Mouse (Mus musculus) ovary, adult 18-20 months (tissue): ENCODE results near the gene Chmp1a.
"Not testable (repeated sequence)": the region's sequence is repeated elsewhere in the genome, so short reads cannot be mapped to it uniquely, and the experiment has no call there.

ENCODE experiments used
- DNase-seq: peaks from one replicate; pipeline ENCODE4 v3.0.0; 2022; ENCODE audit warnings: low spot score, mixed read lengths

Chmp1a gene

DNA sequence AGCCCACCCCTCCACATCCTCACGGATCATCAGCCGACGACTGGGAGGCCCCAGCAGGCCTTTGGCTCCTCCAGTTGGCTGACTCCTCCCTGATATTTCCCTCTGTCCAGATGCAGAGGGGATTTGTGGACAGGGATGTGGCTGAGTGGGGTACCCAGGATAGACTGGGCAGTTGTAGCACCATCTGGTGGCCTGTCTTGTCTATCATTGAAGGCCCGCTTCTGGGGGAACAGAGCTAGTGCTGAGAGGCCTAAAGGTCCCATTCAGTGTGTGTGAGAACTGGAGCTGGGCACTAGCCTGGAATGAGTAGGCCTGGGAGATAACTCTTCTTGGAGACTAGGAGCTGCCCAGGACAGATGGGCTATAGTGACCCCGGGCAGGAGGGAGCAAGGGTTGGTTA is 19.2 kb upstream of the Chmp1a start:
- no peak for DNase-seq

GRCm38 (mm10) chr8:123230326-123230725 is 17.8 kb upstream of the Chmp1a start:
- not testable (repeated sequence) for DNase-seq

GRCm38 (mm10) chr8:123228416-123228815 is 15.9 kb upstream of the Chmp1a start:
- DNase-seq, result no peak

DNA sequence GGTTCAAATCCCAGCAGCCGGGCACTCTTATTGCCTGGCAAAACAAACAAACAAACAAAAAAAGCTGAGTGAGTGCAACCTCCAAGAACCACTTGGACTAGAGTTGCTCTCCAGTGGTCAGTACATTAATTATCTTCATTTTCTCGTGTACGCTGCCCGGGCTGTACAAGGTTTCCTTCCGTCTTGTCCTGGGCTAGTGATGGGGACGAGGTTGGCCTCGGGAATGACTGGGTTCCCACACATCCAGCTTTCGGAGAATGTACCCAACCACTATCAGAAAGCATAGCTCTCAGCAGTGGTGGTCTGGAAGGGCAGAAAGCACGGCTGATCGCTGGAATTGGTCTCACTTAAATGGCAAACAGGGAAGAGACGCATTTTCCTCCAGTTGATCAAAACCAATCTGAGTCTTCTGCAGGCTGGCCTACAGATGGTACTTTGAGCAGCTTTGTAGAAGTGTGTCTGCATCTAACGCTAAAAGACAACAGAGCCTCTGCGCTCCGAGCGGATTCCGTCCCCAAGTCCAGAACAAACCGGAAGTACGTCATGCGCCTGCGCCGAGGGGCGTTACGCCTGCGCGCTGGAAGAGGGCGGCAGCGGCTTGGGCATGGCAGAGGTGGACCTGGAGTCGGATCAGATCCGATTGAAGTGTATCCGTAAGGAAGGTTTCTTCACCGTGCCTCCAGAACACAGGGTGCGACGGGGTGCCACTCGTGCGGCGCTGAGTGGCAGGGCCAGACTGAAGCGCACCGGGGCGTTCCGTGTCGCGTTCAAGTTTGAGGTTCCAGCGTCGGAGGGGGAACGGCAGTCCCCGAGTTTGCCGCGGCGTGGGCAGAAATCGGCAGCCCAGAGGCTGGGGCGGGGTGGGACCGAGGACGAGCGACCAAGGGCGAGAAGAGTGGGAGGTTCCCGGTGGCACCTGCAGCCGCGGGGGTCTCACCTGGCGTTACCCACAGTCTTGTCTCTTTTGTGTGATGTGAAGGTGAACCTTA is 12.0 kb upstream of the Chmp1a start, which contains the start of gene Cdk10:
Gene Cdk10 (plus strand): TSS at position 565 of the 989 bp plus-strand sequence.
- peak; percentile 88 for DNase-seq

DNA sequence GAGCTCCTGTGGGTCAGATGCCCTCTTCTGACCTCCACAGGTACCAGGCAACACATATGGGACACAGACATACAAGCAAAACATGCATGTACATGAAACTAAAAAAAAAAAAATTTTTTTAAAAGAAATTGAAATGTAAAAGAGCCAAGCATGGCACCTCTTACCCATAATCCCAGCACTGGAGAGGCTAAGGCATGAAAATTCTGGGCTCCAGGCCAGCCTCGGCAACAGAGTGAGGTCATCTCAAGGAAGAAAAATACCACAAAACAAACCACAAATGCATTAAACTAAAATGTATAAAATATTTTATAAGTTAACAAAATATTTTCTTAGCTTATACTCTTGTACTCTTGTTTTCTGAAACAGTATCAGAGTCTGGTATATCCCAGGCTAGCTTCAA is 8.4 kb upstream of the Chmp1a start:
- no peak for DNase-seq

- no peak for DNase-seq
These were observed 2.9 kb upstream of the Chmp1a start for GRCm38 (mm10) chr8:123215430-123215829.

DNA sequence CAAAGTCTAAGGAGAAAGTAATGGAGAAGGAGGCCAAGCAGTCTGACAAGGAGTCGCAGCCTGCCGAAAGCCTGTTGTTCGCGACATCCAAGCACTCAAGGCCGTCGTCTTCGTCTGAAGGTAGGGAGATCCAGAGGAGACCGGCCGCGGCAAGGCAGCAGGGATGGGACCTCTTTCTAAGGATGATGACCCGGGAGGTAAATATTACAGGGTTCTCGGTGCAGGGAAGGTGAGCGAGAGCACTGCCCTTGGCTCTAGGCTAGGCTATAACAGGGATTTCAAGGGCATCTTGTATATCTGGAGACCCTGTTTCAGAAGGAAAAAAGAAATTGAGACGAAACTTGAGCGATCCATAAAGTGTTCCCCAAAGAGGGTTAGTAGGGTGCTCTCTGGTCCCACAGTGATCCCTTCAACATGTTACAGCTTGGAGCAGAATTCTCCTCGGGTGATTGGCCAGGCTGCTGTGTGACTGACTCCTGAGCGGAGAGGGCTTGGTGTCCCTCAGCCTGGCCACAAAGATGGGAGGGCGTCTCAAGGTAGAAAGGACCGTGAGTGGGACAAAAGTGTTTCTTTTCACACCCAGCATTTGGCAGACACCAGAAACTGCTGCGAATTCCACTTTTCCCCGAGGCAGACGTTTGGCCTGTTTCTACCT is 682 bp upstream of the Chmp1a start:
- DNase-seq, result no peak

DNA sequence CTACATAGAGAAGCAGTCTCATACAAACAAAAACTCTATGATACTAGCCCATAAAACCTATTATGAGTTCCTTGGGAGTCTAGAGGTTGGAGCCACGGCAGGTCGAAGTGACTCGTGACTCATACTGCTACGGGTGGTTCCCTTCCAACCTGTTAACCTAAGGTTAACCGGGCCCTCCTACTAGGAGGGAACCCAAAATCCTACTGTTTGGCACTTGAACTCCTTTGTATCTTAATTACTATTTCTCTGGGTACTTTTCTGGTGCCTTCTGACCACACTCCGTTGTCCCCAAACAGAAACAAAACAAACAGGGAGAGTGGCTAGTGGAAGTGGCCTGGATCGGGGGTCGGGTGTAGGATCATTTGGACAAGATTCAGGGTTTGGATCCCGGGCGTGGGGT is 687 bp downstream of the Chmp1a start:
- DNase-seq, result no peak

GRCm38 (mm10) chr8:123203571-123203970 is 9.0 kb downstream of the Chmp1a start:
- no peak for DNase-seq

GRCm38 (mm10) chr8:123202288-123202687 is 10.3 kb downstream of the Chmp1a start:
- DNase-seq, result no peak

DNA sequence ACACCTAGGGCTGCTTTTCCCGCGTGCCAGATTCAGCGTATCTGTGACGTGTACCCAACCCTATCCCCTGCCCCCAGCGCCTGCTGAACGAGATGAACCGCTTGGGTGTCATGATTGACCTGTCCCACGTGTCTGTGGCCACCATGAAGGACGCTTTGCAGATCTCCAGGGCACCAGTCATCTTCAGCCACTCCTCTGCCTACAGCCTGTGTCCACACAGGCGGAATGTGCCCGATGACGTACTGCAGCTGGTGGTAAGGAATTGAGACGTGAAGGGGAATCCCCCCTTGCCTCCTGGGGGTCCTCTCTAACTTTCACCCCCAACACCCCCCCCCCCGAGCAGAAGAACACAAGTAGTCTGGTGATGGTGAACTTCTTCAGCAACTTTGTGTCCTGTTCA is 12.7 kb downstream of the Chmp1a start:
- DNase-seq, result no peak

DNA sequence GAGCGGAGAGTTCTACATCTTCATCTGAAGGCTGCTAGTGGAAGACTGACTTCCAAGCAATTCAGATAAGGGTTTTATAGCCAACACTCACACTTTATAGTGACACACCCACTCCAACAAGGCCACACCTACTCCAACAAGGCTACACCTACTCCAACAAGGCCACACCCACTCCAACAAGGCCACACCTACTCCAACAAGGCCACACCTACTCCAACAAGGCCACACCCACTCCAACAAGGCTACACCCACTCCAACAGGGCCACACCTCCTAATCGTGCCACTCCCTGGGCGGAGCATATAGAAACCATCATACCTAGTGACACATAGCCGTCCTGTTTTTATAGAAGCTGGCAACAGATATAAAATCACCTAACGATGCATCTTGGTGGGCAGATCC is 15.5 kb downstream of the Chmp1a start:
- not testable (repeated sequence) for DNase-seq

GRCm38 (mm10) chr8:123193771-123194170 is 18.8 kb downstream of the Chmp1a start:
- no peak for DNase-seq

- no peak for DNase-seq
These were observed 20.7 kb downstream of the Chmp1a start for GRCm38 (mm10) chr8:123191908-123192307.

- DNase-seq, result peak; percentile 57
These were observed 21.9 kb downstream of the Chmp1a start for GRCm38 (mm10) chr8:123190678-123191077.

DNA sequence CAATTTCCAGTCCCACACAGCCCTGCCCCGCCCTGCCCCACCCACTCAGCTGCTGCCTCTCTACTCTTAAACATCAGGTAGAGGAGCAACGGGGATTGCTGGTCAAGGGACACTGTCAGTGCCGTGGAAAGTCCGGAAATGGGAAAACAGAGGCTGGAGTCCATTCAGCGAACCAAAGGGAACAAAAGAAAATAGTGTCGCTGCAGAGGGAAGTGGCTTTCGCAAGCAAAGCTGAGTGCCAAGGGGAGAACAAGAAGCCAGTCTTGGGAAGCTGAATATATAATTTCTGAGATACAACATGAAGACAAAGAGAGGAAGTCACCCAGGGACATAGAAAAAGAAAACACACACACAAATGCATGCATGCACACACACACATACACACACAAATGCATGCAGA is 23.7 kb downstream of the Chmp1a start:
- no peak for DNase-seq

DNA sequence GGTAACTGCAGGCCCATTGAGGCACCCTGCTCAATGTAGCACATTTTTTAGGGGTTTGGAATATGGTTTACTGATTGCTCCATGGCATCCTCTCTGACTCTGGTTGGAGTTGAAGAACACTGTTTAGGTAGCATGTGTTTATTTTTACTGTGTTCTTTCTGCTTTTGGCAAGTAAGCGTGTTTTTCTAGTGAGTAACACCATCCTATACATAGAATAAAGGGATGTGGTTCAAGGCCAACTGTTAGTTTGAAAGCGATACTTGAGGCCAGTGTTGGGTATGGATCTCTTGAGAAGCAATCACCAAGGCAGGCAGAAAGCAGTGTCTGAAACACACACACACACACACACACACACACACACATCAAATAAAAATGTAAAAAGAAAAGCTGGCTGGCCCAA is 24.6 kb downstream of the Chmp1a start:
- no peak for DNase-seq

- peak; percentile 22 for DNase-seq
These were observed 26.8 kb downstream of the Chmp1a start, which contains the start of gene Dpep1 for GRCm38 (mm10) chr8:123185566-123186409. Gene Dpep1, plus strand, starts transcription at chr8:123186242.

DNA sequence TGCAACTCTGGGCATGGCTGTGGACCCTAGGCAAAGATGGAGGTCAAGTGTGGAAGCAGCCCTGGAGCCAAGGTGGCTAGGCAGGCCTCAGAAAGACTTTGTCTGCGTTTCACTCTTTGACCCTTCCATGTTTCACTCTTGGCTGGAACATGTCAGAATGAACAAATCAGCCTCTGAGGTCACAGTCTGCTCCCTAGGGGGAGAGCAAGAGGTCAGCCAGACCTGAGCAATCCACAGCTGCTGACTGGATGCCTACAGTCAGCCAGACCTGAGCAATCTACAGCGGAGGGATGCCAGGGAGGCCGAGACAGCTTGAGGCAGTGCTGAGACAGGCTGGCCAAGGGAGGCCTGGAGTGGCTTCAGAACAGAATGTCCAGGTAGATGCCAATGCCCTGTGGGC is 31.2 kb downstream of the Chmp1a start:
- DNase-seq, result no peak

GRCm38 (mm10) chr8:123157888-123158465 is 54.6 kb downstream of the Chmp1a start, which contains the start of gene Sult5a1:
Gene Sult5a1, minus strand, starts transcription at chr8:123158315.
- DNase-seq, result no peak

DNA sequence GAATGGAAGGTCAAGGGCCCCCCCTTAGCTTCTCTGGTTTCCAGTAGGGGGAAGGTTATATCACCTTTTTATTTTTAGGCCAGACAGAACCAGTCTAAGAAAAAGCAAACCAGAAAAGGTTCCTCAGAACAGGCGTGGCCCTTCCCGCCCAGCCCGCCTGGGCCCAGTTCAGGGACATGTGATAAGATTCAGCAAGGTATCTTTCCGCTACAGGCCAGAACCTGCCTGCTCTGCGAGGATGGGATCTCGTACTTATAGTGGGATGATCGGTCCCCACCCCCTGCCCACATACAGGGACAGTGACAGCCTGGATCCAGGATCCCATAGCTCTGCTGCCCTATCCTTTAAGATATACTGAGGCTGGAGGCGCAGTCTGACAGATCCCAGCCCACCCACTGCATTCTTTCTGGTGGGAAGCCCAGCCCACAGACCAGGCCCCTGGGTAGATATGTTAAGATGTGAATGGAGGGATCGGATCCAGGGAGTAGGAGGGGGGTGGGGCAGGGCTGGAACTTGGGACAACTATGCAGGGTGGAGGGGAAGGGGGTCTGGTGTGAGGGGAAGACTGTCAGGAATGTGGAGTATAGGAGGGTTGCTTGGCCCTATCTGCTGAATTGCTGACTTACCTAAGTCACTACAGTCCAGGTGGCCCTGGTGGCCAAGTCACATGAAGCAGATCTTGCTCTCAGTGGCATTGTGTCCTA is 56.3 kb downstream of the Chmp1a start:
- DNase-seq, result no peak
